Mouse (Mus musculus): ENCODE results near the gene Phf7.
A peak's percentile ranks its signal among the peaks of the same experiment; 100 is the strongest.

Gene Phf7

DNA sequence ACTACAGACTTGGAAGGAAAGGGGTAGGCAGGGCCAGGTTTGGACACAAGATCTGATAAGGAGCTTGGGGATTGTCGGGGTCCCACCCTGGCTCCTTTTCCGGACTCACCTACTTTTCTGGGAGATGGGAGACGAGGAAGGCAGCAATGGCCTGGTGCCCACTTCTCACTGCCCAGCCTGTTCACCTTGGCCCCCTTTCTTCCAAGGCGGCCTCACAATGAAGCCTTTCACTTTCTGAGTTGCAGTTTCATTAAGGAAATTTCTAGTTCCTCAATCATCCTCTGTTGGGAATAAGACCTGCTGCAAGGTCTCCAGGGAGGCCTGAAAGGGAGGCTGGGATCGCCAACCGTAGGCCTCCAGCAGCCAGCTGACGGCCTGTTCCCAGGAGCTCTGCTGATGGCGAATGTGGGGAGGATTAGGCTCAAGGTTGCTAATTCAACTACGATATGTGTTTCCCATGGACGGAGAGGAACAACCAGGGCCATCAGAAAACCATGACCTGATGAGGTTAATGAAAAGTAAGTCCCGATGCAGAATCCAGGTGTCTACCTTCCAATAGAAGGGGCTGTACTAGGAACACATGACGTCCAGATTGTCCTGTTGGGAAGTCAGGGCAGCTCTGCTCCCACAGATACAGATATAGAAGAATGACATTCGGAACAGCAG, 18.6 kb downstream of the Phf7 start:
- no peak for DNase-seq

GRCm38 (mm10) chr14:31230442-31230841, 20.7 kb downstream of the Phf7 start:
- DNase-seq, result no peak

DNA sequence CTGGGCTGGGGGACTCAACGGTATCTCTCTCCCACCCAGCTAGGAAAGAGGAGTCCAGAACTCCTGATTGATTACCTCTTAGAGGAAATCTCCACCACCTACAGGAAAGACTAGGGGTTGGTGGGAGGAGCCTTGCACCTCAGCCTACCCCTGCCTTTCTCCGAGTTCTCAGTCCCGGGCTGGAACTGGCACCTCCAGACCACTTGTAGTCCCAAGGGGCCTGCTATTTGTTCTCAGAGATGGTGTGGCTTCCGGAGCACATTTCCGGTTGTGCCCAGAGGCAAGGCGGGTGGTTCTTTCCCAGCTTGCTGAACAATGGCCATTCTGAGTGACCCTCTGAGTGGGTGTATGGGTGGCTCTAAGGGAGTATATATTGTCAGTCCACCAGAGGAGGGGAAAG, 22.9 kb downstream of the Phf7 start:
- no peak for DNase-seq

- no peak for DNase-seq
Observed at GRCm38 (mm10) chr14:31226978-31227377, 24.1 kb downstream of the Phf7 start.

GRCm38 (mm10) chr14:31217666-31218065, 33.5 kb downstream of the Phf7 start, which contains the start of gene Sema3g:
Sema3g (plus strand) TSS chr14:31217860.
- DNase-seq, result peak; percentile 80 to 85

DNA sequence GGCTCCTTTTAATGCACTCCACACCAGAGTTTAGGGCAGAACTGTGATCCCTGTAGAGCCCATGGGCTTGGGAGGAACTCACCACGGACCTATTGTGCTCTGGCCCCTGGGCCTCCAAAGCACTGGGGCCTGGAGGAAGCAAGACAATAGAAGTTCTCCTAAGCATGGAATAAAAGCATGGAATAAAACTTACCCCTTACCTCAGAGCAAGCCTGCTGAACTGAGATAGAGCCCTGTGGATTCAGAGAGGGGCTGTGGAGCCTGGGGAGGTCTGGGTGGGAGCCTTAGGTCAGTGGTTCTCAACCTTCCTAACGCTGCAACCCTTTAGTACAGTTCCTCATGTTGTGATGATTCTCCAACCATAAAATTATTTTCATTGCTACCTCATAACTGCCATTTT, 34.3 kb downstream of the Phf7 start, which contains the start of gene Nisch:
Nisch (minus strand) TSS at position 101 of the 400 bp plus-strand sequence.
- no peak for DNase-seq

DNA sequence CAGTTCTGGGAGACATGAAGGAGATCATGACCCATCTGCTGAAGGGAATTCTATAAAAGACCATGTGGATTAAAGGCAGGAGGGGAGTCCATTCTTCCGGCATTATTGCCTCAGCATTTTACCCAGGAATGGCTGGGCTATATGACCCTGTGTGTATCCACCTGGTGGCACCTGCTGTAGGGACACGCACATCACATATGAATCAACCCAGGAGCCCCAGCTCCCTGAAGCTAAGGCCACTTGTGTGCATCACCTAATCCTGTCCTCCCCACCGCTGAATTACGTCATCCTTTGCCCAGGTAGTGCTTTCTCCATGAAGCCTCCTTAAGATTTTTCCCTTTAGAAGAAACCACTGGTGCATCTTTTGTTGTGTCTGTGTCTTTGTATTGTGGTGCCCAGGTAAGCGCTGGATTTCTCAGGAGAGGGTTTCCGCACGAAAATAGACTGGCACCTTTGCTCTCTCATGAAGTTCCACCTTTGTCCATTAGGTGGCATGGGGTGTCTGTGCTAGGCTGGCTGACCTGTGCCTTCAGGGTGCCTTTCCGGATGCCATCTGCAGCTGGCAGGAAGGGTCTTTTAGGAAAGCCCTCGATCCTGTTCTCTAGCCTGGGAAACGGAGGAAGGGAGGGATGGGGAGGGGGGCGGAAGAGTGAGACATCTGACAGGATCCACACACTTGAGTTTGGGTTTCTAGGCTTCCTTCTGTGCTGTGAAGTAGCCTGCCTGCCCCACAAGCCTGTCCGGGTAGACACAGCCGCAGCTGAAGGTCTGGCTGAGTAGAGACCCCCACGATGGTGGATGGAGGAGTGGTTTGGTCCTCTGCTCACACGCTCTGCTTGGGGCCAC, 35.7 kb downstream of the Phf7 start:
- DNase-seq, result peak; percentile 85

DNA sequence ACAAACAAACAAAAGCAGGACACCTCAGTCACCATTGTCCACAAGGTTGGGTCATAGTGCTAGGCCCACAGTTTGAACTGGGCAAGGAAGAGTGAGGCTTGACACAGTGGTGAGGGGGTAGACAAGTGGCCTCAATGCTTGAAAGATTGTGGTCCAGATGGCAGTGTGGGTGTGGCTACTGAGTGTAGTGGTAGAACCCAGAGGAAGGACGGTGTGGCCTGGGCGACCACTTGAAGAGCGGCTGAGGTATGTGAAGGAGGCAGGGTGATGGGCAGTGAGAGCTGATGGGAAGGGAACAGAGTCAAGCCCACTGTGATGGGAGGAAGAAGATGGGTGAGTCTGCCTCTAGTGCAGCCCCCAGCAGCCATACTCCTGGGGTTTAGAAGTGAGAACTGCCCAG, 36.4 kb downstream of the Phf7 start:
- no peak for DNase-seq

DNA sequence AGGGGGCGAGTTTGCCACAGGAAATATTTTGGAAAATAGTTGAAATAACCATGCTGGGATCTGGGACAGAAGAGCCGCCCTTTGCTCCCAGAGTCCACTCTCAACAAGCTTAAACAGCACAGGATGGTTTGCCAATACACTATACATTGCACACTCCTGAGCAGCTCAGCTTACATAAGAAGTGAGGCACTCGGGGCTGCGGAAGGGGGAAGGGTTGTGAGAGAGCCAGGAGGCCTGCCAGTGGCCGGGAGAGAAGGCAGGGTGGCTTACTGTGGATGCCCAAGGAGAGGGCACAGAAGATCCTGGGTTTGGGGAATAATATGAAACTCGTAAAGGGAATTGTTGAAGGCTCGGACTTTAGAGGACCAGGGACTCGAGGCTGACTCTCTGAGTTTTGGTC, 37.2 kb downstream of the Phf7 start:
- DNase-seq, result no peak

GRCm38 (mm10) chr14:31212499-31212898, 38.6 kb downstream of the Phf7 start:
- no peak for DNase-seq

DNA sequence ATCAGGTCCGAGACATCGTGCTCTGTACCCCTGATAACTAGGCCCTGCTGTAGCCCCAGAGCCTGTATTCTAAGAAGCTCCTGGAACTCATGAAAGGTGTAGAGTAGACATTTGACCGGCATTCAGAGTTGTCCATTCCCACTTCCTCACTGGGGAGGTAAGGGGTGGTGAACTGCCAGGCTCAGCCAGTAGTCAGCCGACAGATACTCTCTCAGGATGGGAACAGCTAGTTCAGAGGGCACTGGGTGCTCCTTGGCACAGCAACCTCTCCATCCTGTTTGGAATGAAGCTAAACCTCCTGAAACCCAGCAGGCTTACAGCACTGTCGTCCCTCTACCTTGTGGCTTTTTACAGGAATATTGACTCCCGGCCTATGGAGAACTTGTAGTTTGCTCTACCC, 39.3 kb downstream of the Phf7 start:
- no peak for DNase-seq

GRCm38 (mm10) chr14:31209133-31209557, 42.0 kb downstream of the Phf7 start:
- no peak for DNase-seq

DNA sequence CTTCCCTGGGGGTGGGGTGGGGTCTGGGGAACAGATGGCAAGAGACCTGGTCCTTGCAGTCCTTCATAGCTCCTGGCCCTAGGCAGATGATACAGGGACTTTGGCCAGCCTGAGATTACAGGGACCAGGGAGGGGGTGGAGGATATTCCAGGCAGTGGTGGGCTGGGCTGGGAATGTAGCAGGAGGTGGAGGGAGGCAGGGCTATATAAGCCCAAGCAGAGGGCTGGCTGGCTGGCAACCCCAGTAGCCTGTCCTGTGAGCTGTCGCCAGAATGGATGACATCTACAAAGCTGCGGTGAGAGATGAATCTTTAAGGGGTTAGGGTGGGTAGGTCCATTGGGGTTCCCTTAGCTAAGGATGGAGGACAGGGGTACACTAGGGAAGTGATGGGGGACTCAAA, 43.0 kb downstream of the Phf7 start, which contains the start of gene Tnnc1:
Tnnc1 (plus strand) TSS at position 229 of the 400 bp plus-strand sequence.
- no peak for DNase-seq

DNA sequence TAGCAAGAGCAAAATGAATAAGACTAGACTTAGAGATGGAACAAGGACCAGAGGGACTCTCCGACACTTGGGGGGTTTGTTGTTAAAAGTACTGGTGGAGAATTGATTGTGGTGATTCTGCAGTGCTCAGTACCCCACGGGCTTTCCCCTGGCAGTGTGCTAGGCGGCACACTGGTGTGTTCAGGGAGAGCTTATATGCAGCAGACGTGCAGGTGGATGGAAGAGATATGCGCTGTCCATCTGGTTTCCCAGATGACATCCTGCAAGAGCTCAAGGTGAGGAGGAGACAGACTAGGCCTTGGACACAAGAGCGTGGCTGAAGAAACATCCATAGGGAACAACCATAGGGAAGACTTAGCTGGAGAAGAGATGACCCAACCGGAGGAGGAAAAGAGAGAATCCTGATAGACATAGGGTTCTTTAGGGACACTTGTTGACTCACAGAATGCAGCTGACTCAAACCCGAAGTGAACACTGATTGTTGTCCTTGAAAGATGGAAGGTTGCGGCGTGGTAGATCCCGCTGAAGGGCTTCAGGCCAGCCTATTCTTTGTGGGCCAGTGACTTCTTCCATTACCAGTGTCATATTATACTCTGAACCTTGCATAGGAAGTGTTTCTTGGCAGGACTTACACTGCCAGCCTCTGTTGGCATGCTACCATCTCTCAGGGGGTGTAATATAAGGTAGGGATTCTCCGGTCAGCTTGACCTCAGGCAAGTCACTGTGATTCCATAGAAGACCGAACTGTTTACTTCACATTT, 43.9 kb downstream of the Phf7 start:
- peak in 1 of 2 experiments; percentile 47 for DNase-seq

- DNase-seq, result peak; percentile 96 to 98
Observed at GRCm38 (mm10) chr14:31206472-31206981, 44.6 kb downstream of the Phf7 start.

GRCm38 (mm10) chr14:31205562-31206467, 45.3 kb downstream of the Phf7 start:
- DNase-seq, result peak; percentile 52 to 70

- peak in 1 of 2 experiments; percentile 34 for DNase-seq
Observed at GRCm38 (mm10) chr14:31205244-31205561, 45.9 kb downstream of the Phf7 start.

DNA sequence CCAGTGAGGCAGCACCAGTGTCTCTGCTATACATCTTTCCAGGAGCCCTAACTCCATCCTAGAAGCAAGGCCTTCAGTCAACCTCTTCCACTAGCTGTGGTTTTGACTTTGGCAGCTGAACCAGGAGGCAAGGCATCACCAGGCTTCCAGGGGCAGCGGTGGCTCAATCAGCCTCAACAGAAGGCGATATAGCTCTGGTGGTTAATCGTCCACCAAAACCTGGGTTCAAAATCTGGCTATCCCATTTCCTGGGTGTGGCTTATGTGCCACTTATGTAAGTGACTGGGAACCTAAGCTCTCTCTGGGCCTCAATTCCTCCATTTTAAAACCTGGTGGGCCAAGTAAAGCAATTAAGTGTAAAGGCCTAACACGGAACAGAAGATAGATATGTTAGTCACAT, 46.3 kb downstream of the Phf7 start:
- DNase-seq, result no peak

- no peak for DNase-seq
Observed at GRCm38 (mm10) chr14:31200038-31200437, 51.1 kb downstream of the Phf7 start.

DNA sequence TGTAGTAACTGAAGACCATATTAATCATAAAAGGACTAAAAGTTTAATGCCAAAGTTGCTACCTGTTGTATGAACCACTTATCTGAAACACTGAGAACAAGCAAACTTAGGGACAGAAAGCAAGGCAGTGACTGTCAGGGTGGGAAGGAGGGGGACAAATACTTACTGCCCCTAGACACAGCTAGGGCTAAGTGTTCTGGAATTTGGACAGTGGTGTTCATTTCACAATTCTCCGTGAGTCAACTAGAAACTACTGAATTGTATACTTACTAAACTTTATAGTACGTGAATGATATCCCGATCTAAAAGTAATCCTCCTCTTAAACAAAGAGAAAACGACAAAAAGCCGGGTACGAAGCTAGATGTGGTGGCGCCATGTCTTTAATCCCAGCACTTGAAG, 51.5 kb downstream of the Phf7 start:
- DNase-seq, result no peak

- peak; percentile 43 to 55 for DNase-seq
Observed at GRCm38 (mm10) chr14:31197547-31198516, 53.3 kb downstream of the Phf7 start.

All from cerebellum, adult 18-20 months (tissue).